Mouse (Mus musculus) cortical plate, adult 2 months (tissue): ENCODE data around the gene Ogt.

Source experiments
- CTCF ChIP-seq: fragments of 200-500 bp; IDR thresholded peaks from 2 replicates; pipeline ENCODE4 v1.5.1; 2011; ENCODE audit warnings: mild to moderate bottlenecking, control low read depth, low read length; ENCODE audit not compliant: insufficient read depth; ENCODE audit errors: extremely low read depth
- POLR2A ChIP-seq: fragments of 200-500 bp; IDR thresholded peaks from 2 replicates; pipeline ENCODE4 v1.6.1; 2011; ENCODE audit warnings: mild to moderate bottlenecking, low read length, control low read depth; ENCODE audit not compliant: insufficient read depth; ENCODE audit errors: extremely low read depth

DNA sequence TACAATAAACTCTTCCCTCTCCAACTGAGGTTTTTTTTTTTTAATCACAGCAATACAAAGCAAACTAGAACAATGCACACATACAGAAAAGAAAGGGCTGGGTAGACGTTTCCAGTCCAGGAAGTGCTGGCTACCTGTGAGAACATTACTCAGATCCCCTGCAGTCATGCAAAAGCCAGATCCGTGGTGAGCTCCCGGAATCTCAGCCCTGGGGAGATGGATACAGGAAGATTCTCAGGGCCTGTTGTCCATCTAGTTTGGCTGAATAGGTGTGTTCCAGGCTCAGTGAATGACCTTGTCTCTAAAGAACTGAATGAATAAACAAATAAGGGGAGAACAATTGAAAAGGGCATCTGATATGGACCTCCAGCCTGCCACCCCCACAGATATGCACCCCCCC is 17.3 kb upstream of the Ogt start:
- TF ChIP-seq CTCF (no peak), POLR2A (no peak)
